Mouse (Mus musculus): ENCODE data around the gene Dnttip2.
"Not testable (repeated sequence)": the region's sequence is repeated elsewhere in the genome, so short reads cannot be mapped to it uniquely, and the experiment has no call there.

Dnttip2 gene

DNA sequence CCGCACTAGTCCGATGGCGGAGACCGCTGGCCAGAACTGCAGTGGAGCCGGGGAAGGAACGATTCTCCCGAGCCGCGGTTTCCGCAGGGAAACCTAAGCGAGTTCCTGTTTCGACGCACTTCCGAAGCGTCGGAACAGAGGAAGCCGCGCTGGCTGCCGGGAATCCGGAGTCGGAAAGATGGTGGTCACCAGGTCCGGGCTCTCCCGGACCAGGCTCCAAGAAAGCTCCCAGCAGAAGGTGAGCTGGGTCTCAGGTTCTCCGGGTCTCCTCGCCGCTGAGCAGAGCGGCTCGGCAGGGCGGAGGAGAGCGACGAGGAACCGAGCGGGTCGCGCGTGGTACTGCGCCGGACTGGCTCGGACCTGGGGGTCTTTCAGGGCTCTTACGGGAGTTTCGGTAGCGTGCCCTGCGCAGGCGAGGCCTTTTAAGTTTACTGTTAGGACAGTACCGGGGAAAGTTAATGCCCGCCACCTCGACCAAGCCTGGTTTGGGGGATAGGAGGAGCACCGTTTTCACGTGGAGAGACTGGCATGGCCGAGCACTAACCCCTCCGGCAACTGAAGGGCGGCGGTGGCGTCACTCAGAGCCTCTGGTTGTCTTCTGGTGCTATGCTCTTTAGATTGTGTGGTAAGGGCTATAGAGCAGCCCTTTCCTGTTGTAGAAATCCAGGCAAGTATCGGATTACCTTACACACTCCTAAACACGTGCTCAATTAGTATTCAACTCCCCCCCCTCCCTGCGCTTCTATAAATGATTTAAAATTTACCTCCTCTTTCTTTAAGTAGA is at the start of gene Dnttip2:
TSS of gene Dnttip2 (plus strand) at position 148 of the 784 bp plus-strand sequence.
- in situ Hi-C loops (cut with MboI, MseI), result no loop called here

DNA sequence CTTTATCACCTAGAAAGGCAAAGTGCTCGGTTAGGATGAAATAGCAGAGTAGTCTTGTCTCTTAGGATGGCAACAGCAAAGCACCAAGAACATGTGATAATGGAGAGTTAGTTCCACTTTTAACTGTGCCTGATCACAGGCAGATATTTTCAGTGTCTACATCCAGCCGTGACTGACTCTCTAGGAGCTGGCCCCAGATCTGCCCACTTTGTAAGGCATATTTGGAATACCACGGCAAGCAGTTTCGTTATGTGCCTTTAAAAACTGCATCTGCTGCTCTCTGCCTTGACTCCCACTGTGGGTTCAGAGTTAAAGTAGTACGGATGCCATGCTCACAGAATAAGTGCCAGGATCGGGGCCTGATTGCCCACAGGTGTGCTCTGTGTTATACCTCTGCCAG is 47.2 kb upstream of the Dnttip2 start:
- in situ Hi-C loops (cut with MboI, MseI), result not testable (repeated sequence)

DNA sequence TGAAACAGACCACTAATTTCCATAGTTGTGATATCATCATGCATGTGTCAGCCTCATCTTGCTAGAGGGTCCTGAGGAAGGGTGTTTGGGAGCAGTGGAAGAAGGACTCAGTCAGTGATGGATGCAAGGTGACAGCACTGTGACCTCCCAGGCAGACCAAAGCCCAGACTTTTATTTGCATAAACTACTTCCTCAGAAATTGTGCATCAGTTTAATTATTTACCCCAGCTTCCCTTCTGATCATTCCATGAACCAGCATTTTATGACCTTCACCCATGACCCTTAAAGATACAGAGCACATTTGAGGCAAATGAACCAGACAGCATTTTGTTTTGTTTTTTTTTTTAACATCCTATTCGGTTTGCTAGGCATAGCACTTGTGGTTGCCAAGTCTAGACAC is 38.4 kb upstream of the Dnttip2 start:
- in situ Hi-C loops (cut with MboI, MseI), result loop anchor here in 1 of 2 experiments (5.0 kb wide), 1 partner anchor 48 kb away; no protein-coding TSS in a partner anchor

DNA sequence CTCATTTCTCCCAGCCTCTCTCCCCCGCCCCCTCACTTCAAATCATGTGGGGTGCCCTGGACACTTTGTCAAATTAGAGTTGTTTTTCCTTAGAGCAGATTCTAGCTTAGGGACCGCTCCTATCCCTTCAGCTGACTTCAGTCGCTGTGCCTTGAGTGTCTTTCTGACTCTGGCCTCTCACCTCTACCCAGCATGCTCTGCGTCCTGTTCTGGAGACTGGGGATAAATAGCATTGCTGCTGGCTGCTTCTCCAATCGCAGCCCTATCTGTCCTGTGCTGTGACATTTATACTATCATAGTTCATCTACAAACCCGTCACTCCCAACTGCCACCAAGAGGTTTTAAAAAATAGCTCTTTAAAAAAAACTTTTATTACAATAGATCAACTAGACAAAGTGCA is 31.3 kb upstream of the Dnttip2 start:
- in situ Hi-C loops (cut with MboI, MseI), result no loop called here

GRCm38 (mm10) chr3:122243416-122244167 is 30.6 kb upstream of the Dnttip2 start:
- in situ Hi-C loops (cut with MboI, MseI), result no loop called here

GRCm38 (mm10) chr3:122244759-122245158 is 29.4 kb upstream of the Dnttip2 start:
- in situ Hi-C loops (cut with MboI, MseI), result no loop called here

DNA sequence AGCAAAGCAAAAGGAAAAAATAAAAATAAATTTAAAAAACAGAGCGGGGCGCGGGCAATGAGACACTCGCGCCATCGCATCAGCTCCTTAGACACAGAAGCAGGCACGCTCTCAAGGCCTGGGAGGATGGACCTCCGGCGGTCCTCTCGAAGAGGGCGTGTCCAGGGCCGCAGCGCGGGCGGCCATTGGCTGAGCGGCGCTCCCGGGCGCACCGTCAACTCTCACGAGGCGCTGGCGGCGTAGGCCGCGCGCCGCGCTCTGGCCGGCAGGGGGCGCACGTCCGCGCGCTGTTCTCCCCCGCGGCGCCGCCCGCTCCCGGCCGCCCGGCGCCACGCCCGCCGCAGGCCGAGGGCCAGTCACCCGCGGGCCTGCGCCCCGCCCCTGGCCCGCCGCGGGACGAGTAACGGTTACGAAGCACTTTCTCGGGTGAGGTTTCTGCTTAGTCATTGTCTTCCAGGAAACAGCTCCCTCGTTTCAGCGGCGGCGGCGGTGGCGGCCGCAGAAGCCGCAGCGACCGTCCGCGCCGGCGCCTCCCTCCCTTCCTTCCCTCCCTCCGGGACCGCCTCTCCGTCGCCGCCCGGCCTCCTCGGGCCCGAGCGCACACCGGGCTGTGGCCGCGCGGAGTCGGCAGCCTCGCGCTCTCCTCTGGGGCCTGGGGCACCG is 28.8 kb upstream of the Dnttip2 start, which contains the start of gene Gclm:
TSS of gene Gclm (plus strand) at position 343 of the 663 bp plus-strand sequence.
- in situ Hi-C loops (cut with MboI, MseI), result no loop called here

- in situ Hi-C loops (cut with MboI, MseI), result no loop called here
These were observed 28.3 kb upstream of the Dnttip2 start for GRCm38 (mm10) chr3:122245878-122246332.

DNA sequence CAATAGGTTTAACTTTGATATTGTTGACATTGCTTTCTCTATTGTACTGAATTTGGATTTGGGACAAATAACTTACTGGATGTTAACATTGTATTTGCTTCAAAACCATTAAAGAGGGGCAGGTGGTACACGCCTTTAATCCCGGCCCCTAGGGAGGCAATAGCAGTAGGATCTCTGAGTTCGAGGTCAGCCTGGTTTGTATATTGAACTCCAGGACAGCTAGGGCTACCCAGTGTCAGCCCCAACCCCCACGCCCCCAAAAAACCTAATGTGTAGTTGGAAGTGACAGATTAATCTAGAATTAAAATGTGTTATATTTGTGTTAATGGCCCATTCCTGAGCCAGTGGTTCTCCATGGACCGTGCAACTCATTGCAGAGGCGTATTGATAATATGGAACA is 27.8 kb upstream of the Dnttip2 start:
- in situ Hi-C loops (cut with MboI, MseI), result no loop called here

DNA sequence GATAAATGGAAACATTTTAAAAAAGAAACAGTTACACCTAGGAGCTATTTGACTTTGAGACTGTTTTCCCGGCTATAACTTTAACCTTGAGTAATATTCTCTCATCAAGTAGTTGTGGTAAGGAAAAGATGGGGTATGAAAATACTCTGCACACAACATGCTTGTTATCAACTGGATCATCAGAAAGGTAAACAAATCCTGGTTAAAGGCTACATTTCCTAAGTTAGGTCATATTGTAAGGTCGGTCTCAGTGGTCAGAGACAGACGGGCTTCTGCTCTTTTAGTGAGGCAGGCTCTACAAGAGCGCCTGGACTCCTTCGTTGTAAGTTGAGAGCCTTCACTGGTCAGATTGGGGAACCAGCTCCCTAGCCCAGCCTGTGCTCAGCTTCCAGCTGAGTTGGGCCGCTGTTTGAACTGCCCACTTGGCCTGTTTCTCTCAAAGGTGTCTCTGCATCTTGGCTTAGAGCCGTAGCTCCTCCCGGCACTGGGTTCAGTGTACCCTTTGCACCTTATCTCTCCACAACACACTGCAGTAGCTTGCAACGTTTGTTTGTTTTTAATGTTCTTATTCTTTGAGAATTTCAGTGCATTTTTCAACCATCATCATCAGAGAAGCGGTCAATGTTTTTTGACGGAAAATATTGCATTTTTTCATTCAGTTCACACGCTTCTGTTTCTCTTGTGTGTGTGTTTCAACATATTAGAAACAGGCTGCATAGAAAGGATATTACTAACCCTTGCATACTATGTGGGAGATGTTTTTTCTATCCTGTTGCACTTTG is 27.0 kb upstream of the Dnttip2 start:
- in situ Hi-C loops (cut with MboI, MseI), result no loop called here

GRCm38 (mm10) chr3:122247768-122248100 is 26.5 kb upstream of the Dnttip2 start:
- in situ Hi-C loops (cut with MboI, MseI), result no loop called here

- in situ Hi-C loops (cut with MboI, MseI), result no loop called here
These were observed 21.5 kb upstream of the Dnttip2 start for GRCm38 (mm10) chr3:122252466-122253253.

GRCm38 (mm10) chr3:122254050-122254449 is 20.1 kb upstream of the Dnttip2 start:
- in situ Hi-C loops (cut with MboI, MseI), result not testable (repeated sequence)

GRCm38 (mm10) chr3:122269986-122270385 is 4.2 kb upstream of the Dnttip2 start:
- in situ Hi-C loops (cut with MboI, MseI), result no loop called here

DNA sequence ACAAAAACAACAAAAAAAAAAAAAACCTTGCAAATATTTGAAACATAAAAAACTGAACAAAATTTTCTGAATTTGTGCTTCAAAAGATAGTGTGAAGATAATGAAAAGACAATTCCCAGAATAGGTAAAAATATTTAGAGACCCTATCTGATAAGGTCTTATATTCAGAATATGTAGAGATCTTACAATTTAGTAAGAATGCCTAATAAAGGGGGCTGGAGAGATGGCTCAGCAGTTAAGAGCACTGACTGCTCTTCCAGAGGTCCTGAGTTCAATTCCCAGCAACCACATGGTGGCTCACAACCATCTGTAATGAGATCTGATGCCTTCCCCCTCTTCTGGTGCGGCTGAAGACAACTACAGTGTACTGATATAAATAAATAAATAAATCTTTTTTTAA is 1.6 kb upstream of the Dnttip2 start:
- in situ Hi-C loops (cut with MboI, MseI), result not testable (repeated sequence)

- in situ Hi-C loops (cut with MboI, MseI), result no loop called here
These were observed 564 bp upstream of the Dnttip2 start for GRCm38 (mm10) chr3:122273407-122274240.

- in situ Hi-C loops (cut with MboI, MseI), result no loop called here
These were observed 923 bp downstream of the Dnttip2 start for GRCm38 (mm10) chr3:122275111-122275510.

DNA sequence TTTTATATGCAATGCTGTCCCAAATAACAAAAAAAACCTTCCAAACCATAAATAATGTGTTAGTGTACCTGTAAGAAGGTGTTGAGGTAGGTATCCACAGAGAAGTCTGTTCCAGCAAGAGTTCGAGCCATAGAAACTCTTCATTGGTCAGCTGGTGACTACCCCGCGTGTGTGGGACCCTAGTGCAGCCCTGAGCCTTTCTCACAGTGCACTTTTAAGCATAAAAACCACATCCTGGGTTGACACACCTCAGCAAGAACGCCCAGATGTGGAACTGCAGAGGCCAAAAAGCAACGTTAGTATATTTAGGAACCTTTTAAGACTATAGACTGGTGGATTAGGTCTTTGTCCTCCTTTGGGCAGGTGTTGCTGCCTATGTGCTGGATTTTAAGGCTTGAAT is 13.0 kb downstream of the Dnttip2 start:
- in situ Hi-C loops (cut with MboI, MseI), result no loop called here

GRCm38 (mm10) chr3:122288613-122289195 is 14.5 kb downstream of the Dnttip2 start:
- in situ Hi-C loops (cut with MboI, MseI), result no loop called here
